ENCODE assay signal across 7 mouse cellular contexts in the genomic region with DNA sequence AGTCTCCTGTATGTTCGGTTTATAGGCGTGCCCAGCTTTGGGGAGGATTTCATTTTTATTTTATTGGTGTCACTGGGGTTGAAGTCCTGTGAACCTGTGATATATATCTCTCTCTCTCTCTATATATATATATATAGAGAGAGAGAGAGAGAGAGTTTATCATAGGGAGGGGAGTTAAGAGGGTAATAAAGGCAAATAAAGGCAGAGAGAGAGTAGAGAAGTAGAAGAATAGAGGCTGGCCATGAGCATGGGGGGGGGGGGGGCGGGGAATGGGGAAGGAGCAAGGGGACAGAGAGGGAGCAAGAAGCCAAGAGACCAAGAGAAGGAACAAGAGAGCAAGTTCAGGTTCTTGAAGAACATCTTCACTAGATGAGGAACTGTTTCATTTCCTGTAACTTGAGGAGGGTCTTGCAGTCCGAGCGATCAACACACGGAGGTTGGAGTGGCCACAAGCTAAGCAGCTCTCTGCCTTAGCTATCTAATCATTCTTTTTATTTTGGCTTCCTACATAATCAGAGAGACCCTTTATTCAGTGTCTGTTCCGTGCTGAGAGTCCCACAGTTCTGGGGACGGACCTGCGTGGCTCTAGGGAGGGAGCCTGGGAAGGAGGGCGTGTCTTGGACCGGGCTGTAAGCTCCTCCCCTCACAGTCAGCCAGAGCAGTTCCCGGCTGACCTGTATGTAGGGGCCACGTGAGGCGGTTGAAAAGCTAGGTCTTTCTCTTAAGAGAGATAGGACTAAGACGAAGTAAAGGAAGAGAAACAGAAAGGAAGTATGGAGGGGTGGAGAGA. TPM values are rescaled to one million over a fixed set of nuclear protein-coding genes. Genes with fewer than 3 reads are reported as not detected.
A peak's percentile ranks its signal among the peaks of the same experiment; 100 is the strongest.
DNase-seq lines count a peak whose midpoint lies in the region; ATAC-seq lines count a peak whose summit lies in the region.

No protein-coding gene starts in this region.

- no peaks in the 10 kb centered on the region for H3K36me3 ChIP-seq in embryonic facial prominence, embryonic 13.5 days
- no peaks in the 10 kb centered on the region for H3K36me3 ChIP-seq in heart, embryonic 15.5 days
- H3K36me3 ChIP-seq in stomach, embryonic 14.5 days (ENCODE audit: control insufficient read depth, insufficient read depth, low read length), result no peaks in the 10 kb centered on the region

- peak overlapping the region; percentile 63 for H3K9ac ChIP-seq in embryonic facial prominence, embryonic 13.5 days
- peak overlapping the region; percentile 40; the same call in 1 of the 2 replicates for H3K9ac ChIP-seq in heart, embryonic 15.5 days
- H3K9ac ChIP-seq in stomach, embryonic 14.5 days (replicated peaks; ENCODE audit: low read depth, low read length), result no peak overlapping the region

- WGBS in embryonic facial prominence, embryonic 13.5 days, result 13% methylated on average over 14 of the region's 15 CpGs
- WGBS in heart, embryonic 15.5 days, result 14% methylated on average over 14 of the region's 15 CpGs
- WGBS in stomach, embryonic 14.5 days, result 12% methylated on average over 14 of the region's 15 CpGs

- peaks cover 13% of the 10 kb centered on the region for H3K4me1 ChIP-seq in embryonic facial prominence, embryonic 13.5 days
- peaks cover 6% of the 10 kb centered on the region for H3K4me1 ChIP-seq in heart, embryonic 15.5 days (replicated peaks)
- H3K4me1 ChIP-seq in stomach, embryonic 14.5 days (ENCODE audit: control insufficient read depth, insufficient read depth, low read length), result peaks cover 3% of the 10 kb centered on the region; the same call in 1 of the 2 replicates

- no peaks in the 10 kb centered on the region for H3K27me3 ChIP-seq in embryonic facial prominence, embryonic 13.5 days
- peaks cover 24% of the 10 kb centered on the region for H3K27me3 ChIP-seq in heart, embryonic 15.5 days
- H3K27me3 ChIP-seq in stomach, embryonic 14.5 days (ENCODE audit: control insufficient read depth, insufficient read depth, low read length), result no peaks in the 10 kb centered on the region

- H3K27ac ChIP-seq in embryonic facial prominence, embryonic 13.5 days, result no peak overlapping the region
- H3K27ac ChIP-seq in heart, embryonic 15.5 days, result no peak overlapping the region
- H3K27ac ChIP-seq in stomach, embryonic 14.5 days (ENCODE audit: low read length), result no peak overlapping the region

- peak overlapping the region; percentile 49 for H3K4me3 ChIP-seq in embryonic facial prominence, embryonic 13.5 days
- H3K4me3 ChIP-seq in heart, embryonic 15.5 days, result peak overlapping the region; percentile 53
- peak overlapping the region; percentile 35 for H3K4me3 ChIP-seq in stomach, embryonic 14.5 days (ENCODE audit: low read depth, low read length)

- peak; percentile 78 for DNase-seq in adrenal gland, adult 2 months
- DNase-seq in kidney, postnatal 10 days, result peak; percentile 72
- DNase-seq in frontal cortex, postnatal 25 days (ENCODE audit: low spot score in 2 of 2), result no peak

- ATAC-seq in embryonic facial prominence, embryonic 13.5 days (ENCODE audit: insufficient number of reproducible peaks, insufficient read depth, low FRiP score, low TSS enrichment, low read depth), result peak; percentile 75; the same call in 1 of the 2 replicates
- peak; percentile 87 for ATAC-seq in heart, embryonic 15.5 days (replicated peaks; ENCODE audit: insufficient number of reproducible peaks, insufficient read depth, low FRiP score, low read depth)
- ATAC-seq in megakaryocyte, adult 5-6 weeks (ENCODE audit: poor library complexity, severe bottlenecking), result peak; percentile 62
- peak; percentile 87 for ATAC-seq in stomach, embryonic 14.5 days (ENCODE audit: insufficient number of reproducible peaks, insufficient read depth, low FRiP score, low read depth)

- H3K9me3 ChIP-seq in embryonic facial prominence, embryonic 13.5 days, result no peaks in the 10 kb centered on the region
- H3K9me3 ChIP-seq in heart, embryonic 15.5 days (replicated peaks), result no peaks in the 10 kb centered on the region
- H3K9me3 ChIP-seq in stomach, embryonic 14.5 days (ENCODE audit: control insufficient read depth, low read depth, low read length), result no peaks in the 10 kb centered on the region

- peak overlapping the region; percentile 68 for H3K4me2 ChIP-seq in embryonic facial prominence, embryonic 13.5 days
- H3K4me2 ChIP-seq in heart, embryonic 15.5 days, result peak overlapping the region; percentile 76
- peak overlapping the region; percentile 56 for H3K4me2 ChIP-seq in stomach, embryonic 14.5 days (replicated peaks; ENCODE audit: low read depth, low read length)

RNA-seq across cellular contexts. Expression of a gene that starts 40.8 kb away (rescaled TPM):
- under 1 TPM; 0.37 to 0.45 TPM for total RNA-seq in adrenal gland, adult 2 months (2021)
- polyA plus RNA-seq in adrenal gland, adult 2 months (2012; rRNA removed), result 0.37 TPM in 1 of 2 replicates, not detected in the other
- polyA plus RNA-seq in embryonic facial prominence, embryonic 13.5 days (2015; fragmentation: Nextera tagmentation; extraction: Ambion mirVana), result not detected in 2 replicates
- not detected in 2 replicates for polyA plus RNA-seq in heart, embryonic 15.5 days (2015; fragmentation: Nextera tagmentation; extraction: Ambion mirVana)
- not detected in 2 replicates for total RNA-seq in megakaryocyte, adult 5-6 weeks (2015)
- not detected in 2 replicates for total RNA-seq in megakaryocyte, adult 5-6 weeks (2017)
- polyA plus RNA-seq in stomach, embryonic 14.5 days (2014; fragmentation: Nextera tagmentation; extraction: Ambion mirVana), result not detected in 2 replicates

Comparison
In these comparisons a context has a peak if more than half of its experiments do, and no peak if none do; other contexts are left out.
1. DNase-seq: peak in adrenal gland, adult 2 months (single experiment) and kidney, postnatal 10 days (single experiment); none in frontal cortex, postnatal 25 days (0 of 2).
2. Peak in every context shown above with its lines, with median percentiles within 50 percentile points of each other: ATAC-seq, H3K4me2 ChIP-seq and H3K4me3 ChIP-seq.